Mouse (Mus musculus) forebrain, postnatal 0 days (tissue): Measurements from ENCODE around the gene Fancm. TPM values are rescaled to one million over a fixed set of nuclear protein-coding genes. Genes with fewer than 3 reads are reported as not detected.
A peak's percentile ranks its signal among the peaks of the same experiment; 100 is the strongest.
"Not testable (repeated sequence)": the region's sequence is repeated elsewhere in the genome, so short reads cannot be mapped to it uniquely, and the experiment has no call there.

Experiments used
- ATAC-seq: fragments of 200-750 bp; cut with Nextera tagmentation; 2 replicates; pipeline ENCODE4 v1.8.0; 2017; ENCODE audit warnings: mild to moderate bottlenecking, moderate library complexity
- DNase-seq: peaks from one replicate; pipeline ENCODE4 v3.0.0-alpha.2; 2015
- H3K27ac ChIP-seq: fragments of 300-500 bp; sonication (generic); 2 replicates; pipeline ENCODE4 v1.5.1; 2014; ENCODE audit warnings: low read depth, mild to moderate bottlenecking, antibody characterized with exemption, low read length, moderate library complexity, mixed read lengths
- H3K27me3 ChIP-seq: fragments of 300-500 bp; sonication (generic); 2 replicates; pipeline ENCODE4 v1.6.1; 2014; ENCODE audit warnings: mild to moderate bottlenecking, low read length, mixed read lengths; ENCODE audit not compliant: insufficient read depth
- H3K36me3 ChIP-seq: fragments of 300-500 bp; sonication (generic); 2 replicates; pipeline ENCODE4 v1.6.1; 2014; ENCODE audit warnings: mild to moderate bottlenecking, moderate library complexity; ENCODE audit not compliant: insufficient read depth
- H3K4me1 ChIP-seq: fragments of 300-500 bp; sonication (generic); 2 replicates; pipeline ENCODE4 v1.6.1; 2014; ENCODE audit warnings: antibody characterized with exemption; ENCODE audit not compliant: insufficient read depth
- H3K4me2 ChIP-seq: fragments of 300-500 bp; sonication (generic); 2 replicates; pipeline ENCODE4 v1.6.1; 2014; ENCODE audit warnings: low read depth, mild to moderate bottlenecking, moderate library complexity
- H3K4me3 ChIP-seq: fragments of 300-500 bp; sonication (generic); 2 replicates; pipeline ENCODE4 v1.5.1; 2014; ENCODE audit warnings: low read depth, low read length, mixed read lengths
- H3K9ac ChIP-seq: fragments of 300-500 bp; sonication (generic); 2 replicates; pipeline ENCODE4 v1.6.1; 2014; ENCODE audit warnings: mild to moderate bottlenecking
- H3K9me3 ChIP-seq: fragments of 300-500 bp; sonication (generic); 2 replicates; pipeline ENCODE4 v1.6.1; 2016; ENCODE audit warnings: low read length
- CTCF ChIP-seq: sonication (generic); IDR thresholded peaks from 2 replicates; pipeline ENCODE4 v1.5.1; 2016; ENCODE audit warnings: antibody characterized with exemption, control low read depth, low read depth
- WGBS: fragments of 180-500 bp; shearing (Covaris S2); extraction: QIAGEN DNeasy Blood & Tissue Kit; methylation state at CpG from one replicate; pipeline ENCODE4 v1.1.7; 2014; 5-methylcytosine and 5-hydroxymethylcytosine counted together
- polyA plus RNA-seq: library from polyadenylated mRNA; unstranded; fragments of >200 nt; fragmentation: Nextera tagmentation; extraction: Ambion mirVana; gene quantifications from 2 replicates; pipeline ENCODE4 v1.2.1, GENCODE M21; 2015
- total RNA-seq: library from RNA; depleted of rRNA; stranded (reverse); fragments of >200 nt; gene quantifications from 2 replicates; pipeline ENCODE4 v1.2.3, GENCODE M21; 2014

Fancm gene
- total and polyA plus RNA-seq, 2 experiments from 2014 or later, result 8.3 to 22.8 TPM

DNA sequence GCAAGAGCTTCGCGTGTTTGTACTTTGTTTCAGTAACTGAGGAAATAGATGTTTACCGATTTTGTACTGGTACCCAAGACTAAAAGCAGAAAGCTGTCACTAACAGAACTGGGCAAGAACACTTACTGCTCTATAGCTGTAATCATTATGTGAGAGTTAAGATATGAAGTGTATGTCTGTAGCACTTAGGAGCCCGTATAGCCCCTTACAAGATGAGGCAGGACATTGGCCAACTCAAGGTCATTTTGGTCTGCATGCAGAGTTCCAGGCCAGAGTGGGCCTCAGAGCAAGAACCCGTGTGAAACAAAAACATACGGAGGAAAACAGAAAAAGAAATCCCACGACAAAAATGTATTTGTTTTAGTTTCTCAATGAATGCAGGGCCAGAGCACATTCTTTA, 752 bp upstream of the Fancm start:
- Histone ChIP-seq H3K27me3 (no peaks in the 10 kb centered on the region), H3K9ac (peak overlapping the region; percentile 75; the same call in 1 of the 2 replicates), H3K4me2 (peak overlapping the region; percentile 83), H3K36me3 (no peaks in the 10 kb centered on the region), H3K27ac (peak overlapping the region; percentile 97), H3K4me3 (peak overlapping the region; percentile 90), H3K9me3 (no peaks in the 10 kb centered on the region), H3K4me1 (peaks cover 15% of the 10 kb centered on the region; the same call in 1 of the 2 replicates)
- 41% methylated on average over 7 of the region's 7 CpGs for WGBS
- DNase-seq (no peak), ATAC-seq (no peak)
- no peak for TF ChIP-seq CTCF

GRCm38 (mm10) chr12:65075733-65076310, 419 bp downstream of the Fancm start:
- no peaks in the 10 kb centered on the region for H3K9me3 ChIP-seq
- no peaks in the 10 kb centered on the region for H3K36me3 ChIP-seq
- no peaks in the 10 kb centered on the region for H3K27me3 ChIP-seq
- WGBS, result 2% methylated on average over 40 of the region's 41 CpGs
- peak overlapping the region; percentile 90 for H3K4me3 ChIP-seq
- H3K4me2 ChIP-seq, result peak overlapping the region; percentile 83
- peak overlapping the region; percentile 88 for H3K27ac ChIP-seq
- peak; percentile 2 for ATAC-seq
- peaks cover 15% of the 10 kb centered on the region; the same call in 1 of the 2 replicates for H3K4me1 ChIP-seq
- H3K9ac ChIP-seq, result peak overlapping the region; percentile 75
- DNase-seq, result peak; percentile 49
- no peak for TF ChIP-seq CTCF

DNA sequence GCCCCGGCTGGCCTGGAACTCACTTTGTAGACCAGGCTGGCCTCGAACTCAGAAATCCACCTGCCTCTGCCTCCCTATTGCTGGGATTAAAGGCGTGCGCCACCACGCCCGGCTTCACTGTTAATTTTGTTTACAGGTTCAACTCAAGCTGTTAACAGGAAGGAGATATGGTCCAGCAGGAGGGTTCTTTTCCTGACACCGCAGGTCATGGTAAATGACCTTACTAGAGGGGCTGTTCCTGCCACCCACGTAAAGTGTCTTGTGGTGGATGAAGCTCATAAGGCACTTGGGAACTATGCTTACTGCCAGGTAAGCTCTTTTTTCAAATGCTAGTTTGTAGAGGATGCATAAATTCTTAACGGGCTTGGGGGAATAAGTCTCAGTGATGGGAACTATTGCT, 1.5 kb downstream of the Fancm start:
- no peak for ATAC-seq
- 91% methylated on average over 9 of the region's 9 CpGs for WGBS
- no peak overlapping the region for H3K27ac ChIP-seq
- no peak for DNase-seq
- peaks cover 15% of the 10 kb centered on the region; the same call in 1 of the 2 replicates for H3K4me1 ChIP-seq
- peak overlapping the region; percentile 83 for H3K4me2 ChIP-seq
- H3K27me3 ChIP-seq, result no peaks in the 10 kb centered on the region
- no peak overlapping the region for H3K9ac ChIP-seq
- no peaks in the 10 kb centered on the region for H3K36me3 ChIP-seq
- TF ChIP-seq CTCF, result no peak
- peak overlapping the region; percentile 90 for H3K4me3 ChIP-seq
- H3K9me3 ChIP-seq, result no peaks in the 10 kb centered on the region

DNA sequence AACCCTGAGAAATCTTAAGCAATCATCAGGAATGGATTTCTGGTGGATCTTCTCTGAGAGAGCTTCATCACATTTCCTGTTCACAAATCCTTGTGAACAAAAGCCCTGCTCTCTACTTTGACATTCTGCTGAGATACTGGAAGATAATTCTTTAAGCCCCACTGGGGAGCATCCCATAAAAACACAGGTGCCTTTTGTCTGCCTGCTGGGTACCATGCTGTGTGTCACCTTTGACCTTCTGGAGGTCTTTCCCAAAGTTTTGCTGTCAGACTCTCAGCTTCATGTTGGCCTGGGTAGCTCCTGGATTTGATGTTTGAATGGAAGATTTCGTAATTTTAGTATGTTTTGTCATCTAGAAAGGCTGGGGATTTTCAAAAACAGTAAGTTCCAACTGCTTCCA, 33.3 kb downstream of the Fancm start:
- Histone ChIP-seq H3K4me1 (no peaks in the 10 kb centered on the region), H3K9ac (no peak overlapping the region), H3K4me3 (no peak overlapping the region), H3K27me3 (no peaks in the 10 kb centered on the region), H3K36me3 (peaks cover 20% of the 10 kb centered on the region), H3K9me3 (no peaks in the 10 kb centered on the region), H3K27ac (no peak overlapping the region), H3K4me2 (no peak overlapping the region)
- TF ChIP-seq CTCF, result no peak
- WGBS, result 84% methylated on average over 1 of the region's 1 CpGs
- DNase-seq (no peak), ATAC-seq (no peak)

DNA sequence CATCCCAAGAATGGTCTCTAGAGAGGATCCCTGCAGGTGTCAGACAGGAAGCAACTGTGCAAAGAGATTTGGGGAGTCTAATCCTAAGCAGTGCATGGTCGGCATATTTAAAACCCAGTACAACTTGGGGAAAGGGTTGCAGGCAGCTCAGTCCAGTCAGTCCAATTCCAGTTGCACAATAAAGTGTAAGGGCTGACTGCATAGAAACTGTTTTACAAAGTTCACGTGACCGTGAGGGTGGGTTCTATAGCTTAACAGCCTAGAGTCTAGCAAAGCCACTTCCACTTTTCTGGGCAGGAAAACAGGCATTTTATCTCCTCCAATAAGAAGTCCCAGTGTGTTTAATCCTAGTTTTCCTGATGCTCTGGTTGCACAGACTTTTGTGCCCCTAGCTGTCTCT, 36.1 kb downstream of the Fancm start:
- Histone ChIP-seq H3K4me3 (no peak overlapping the region), H3K9ac (no peak overlapping the region), H3K36me3 (peaks cover 10% of the 10 kb centered on the region; the same call in 1 of the 2 replicates), H3K4me2 (no peak overlapping the region), H3K4me1 (no peaks in the 10 kb centered on the region), H3K9me3 (no peaks in the 10 kb centered on the region), H3K27ac (no peak overlapping the region), H3K27me3 (no peaks in the 10 kb centered on the region)
- no peak for TF ChIP-seq CTCF
- ATAC-seq (no peak), DNase-seq (no peak)
- WGBS, result 84% methylated on average over 3 of the region's 3 CpGs

DNA sequence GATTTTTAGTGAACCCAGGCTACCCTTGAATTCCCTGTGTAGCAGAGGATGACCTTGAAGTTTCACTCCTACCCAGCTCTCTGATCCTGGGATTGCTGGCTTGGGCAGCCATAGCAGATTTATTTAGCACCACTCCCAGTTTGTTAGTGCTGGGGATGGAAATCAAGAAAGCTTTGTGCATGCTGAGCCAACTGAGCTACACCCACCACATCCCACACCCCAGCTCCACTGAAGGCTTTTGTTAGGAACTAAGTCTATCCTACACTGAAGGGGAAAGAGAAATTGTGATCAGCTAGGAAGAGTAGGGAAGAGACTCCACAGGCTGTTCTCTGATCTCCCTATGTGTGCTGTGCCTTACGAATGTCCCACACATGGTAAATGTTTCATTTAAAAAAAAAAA, 37.4 kb downstream of the Fancm start:
- H3K36me3 ChIP-seq, result peaks cover 9% of the 10 kb centered on the region; the same call in 1 of the 2 replicates
- DNase-seq, result no peak
- H3K27me3 ChIP-seq, result no peaks in the 10 kb centered on the region
- 100% methylated on average over 1 of the region's 1 CpGs for WGBS
- no peak overlapping the region for H3K9ac ChIP-seq
- TF ChIP-seq CTCF, result no peak
- no peak overlapping the region for H3K4me3 ChIP-seq
- ATAC-seq, result no peak
- no peak overlapping the region for H3K27ac ChIP-seq
- H3K4me1 ChIP-seq, result no peaks in the 10 kb centered on the region
- no peak overlapping the region for H3K4me2 ChIP-seq
- H3K9me3 ChIP-seq, result no peaks in the 10 kb centered on the region

DNA sequence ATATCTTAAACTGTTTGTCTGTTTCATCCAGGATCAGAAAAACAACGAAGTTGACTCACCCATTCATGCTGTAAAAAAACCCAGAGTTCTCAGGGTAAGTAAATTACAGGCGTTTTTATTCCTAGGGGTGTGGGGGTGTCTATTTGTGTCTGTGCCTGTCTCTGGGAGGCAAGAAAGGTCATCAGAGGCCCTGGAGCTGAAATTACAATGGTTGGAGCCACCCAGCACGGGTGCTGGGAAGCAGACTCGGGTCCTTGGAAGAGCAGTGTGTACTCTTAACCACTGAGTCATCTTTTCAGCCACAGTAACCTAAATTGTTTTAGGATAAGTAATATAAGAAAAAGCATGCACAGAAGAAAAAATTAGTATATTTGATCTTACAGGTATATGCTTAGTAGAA, 38.5 kb downstream of the Fancm start:
- H3K4me1 ChIP-seq, result no peaks in the 10 kb centered on the region
- TF ChIP-seq CTCF, result no peak
- H3K36me3 ChIP-seq, result peaks cover 10% of the 10 kb centered on the region; the same call in 1 of the 2 replicates
- H3K4me2 ChIP-seq, result no peak overlapping the region
- 91% methylated on average over 4 of the region's 4 CpGs for WGBS
- no peak overlapping the region for H3K9ac ChIP-seq
- ATAC-seq, result no peak
- H3K27me3 ChIP-seq, result no peaks in the 10 kb centered on the region
- no peak for DNase-seq
- no peaks in the 10 kb centered on the region for H3K9me3 ChIP-seq
- no peak overlapping the region for H3K27ac ChIP-seq
- H3K4me3 ChIP-seq, result no peak overlapping the region

- H3K36me3 ChIP-seq, result peaks cover 16% of the 10 kb centered on the region; the same call in 1 of the 2 replicates
- not testable (repeated sequence) for H3K27me3 ChIP-seq, DNase-seq, H3K27ac ChIP-seq, ATAC-seq, H3K9me3 ChIP-seq, H3K9ac ChIP-seq, H3K4me3 ChIP-seq, H3K4me1 ChIP-seq, H3K4me2 ChIP-seq
- 96% methylated on average over 3 of the region's 3 CpGs for WGBS
These were observed 39.6 kb downstream of the Fancm start for GRCm38 (mm10) chr12:65114978-65115377.
